Mouse (Mus musculus) layer of hippocampus, postnatal 14 days (tissue): ENCODE results near the gene 1700080O16Rik. TPM values are rescaled to one million over a fixed set of nuclear protein-coding genes. Genes with fewer than 3 reads are reported as not detected.

Experiments
- DNase-seq, 2 experiments: peaks; one replicate each; pipeline ENCODE4 v3.0.0; 2021 to 2022; ENCODE audit warnings: low spot score in 2 of 2, mixed read lengths in 1 of 2
- long read RNA-seq, 2 experiments: library from polyadenylated mRNA; stranded (forward); transcript quantifications; one replicate each; pipeline ENCODE4 v2.0.0; 2021
- total RNA-seq, 2 experiments: library from RNA; stranded (reverse); gene quantifications; 2 replicates each; pipeline ENCODE4 v1.2.3; 2021

1700080O16Rik gene
- total RNA-seq = not detected
- long read RNA-seq, experiment 1 = 0 reads
- long read RNA-seq, experiment 2 = 0 reads

DNA sequence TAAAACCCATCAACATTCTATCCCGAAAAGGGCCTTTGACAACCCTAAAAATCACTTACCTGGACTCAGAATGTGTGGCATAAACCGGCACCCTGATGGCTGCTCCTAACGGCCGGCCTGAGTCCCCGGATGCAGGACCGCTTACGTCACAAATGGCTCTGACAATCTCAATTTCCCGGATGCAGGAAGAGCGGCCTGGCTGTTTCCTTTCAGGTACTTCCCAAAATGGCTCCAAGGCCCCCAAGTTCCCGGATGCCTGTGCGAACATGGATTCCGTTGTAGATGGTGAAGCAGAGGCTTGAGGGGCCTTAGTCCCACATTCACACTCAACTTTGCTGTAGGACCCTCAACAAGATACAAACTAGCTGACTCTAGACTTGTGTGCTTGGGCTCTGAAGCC lies at the start of gene 1700080O16Rik:
TSS of gene 1700080O16Rik (minus strand) at position 101 of the 400 bp plus-strand sequence.
- DNase-seq = no peak

GRCm38 (mm10) chrX:52017660-52018059 lies 45.1 kb upstream of the 1700080O16Rik start:
- no peak for DNase-seq

DNA sequence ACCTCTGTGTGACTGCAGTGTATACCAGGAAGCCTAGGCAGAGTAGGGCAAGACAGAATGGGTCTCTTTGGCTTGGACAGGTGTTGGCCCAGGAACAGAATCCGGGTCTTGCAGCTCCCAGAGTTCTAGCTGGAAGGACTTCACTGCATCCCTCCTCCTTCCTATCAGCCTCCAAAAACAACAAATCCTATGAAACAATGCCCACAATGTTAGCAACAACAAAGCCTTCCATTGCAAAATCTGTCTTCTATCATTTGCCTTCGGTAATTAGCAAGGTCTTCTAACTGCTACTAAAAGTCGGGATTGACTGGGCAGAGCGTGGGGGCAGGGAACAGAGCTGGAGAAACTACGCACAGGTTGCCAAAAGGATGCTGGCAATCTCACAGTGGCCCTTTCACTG lies 27.5 kb upstream of the 1700080O16Rik start:
- no peak for DNase-seq

DNA sequence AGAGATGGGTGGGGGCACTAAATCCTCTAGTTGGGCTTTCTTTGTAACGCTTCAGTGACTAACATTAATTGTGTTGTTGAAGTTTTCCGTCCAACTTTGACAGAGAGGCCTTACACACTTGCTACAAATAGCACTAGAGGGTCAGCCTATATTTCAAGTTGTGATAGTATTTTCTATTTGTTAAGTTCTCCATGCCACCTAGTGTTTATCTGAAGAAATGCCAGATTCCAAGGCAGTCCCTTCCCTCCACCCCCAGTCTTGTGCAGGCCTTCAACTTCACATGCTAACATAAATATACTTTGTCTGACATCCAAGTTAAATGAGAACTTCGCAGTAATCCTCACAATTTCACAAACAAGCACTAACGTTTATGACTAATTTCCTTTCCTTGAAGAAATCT lies 26.9 kb upstream of the 1700080O16Rik start:
- no peak for DNase-seq

DNA sequence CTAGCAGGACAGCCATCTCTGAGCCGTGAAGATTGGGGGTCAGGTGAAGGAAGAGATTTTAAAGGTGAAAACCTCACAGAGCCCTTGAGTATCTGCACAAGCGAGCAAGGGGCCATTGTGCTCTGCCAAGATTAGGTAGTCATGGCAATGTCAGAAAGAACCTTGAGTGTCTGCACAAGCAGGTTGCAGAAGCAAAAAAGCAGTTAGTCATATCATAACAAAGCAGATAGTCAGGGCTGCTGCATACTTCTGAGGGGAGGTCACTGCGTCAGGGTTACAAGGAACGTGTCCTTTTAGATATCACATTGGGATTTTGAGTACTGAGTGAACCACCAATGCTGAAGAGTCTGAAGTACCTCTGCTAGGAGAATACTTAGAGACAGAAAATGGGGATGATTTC lies 3.8 kb upstream of the 1700080O16Rik start:
- no peak for DNase-seq

DNA sequence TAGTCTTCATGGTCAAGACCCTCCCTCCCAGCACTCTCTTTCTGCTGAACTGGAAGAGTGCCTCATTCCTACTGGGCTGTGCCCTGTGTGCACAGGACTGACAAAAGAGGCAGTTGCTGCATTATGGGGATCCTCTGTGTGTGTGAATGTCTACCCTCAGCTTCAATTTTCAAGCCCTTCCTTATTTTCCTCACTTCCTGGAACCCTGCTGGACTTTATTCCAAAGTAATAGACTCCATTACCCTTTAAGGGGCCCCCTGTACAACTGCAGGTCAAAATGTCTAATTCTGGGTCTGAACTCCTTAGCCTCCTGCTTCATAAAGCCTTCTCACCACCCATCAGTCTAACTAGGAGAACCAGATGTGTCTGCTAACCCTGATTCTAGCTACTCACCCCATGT lies 2.0 kb upstream of the 1700080O16Rik start:
- no peak for DNase-seq

GRCm38 (mm10) chrX:51948071-51948470 lies 24.5 kb downstream of the 1700080O16Rik start:
- no peak for DNase-seq

GRCm38 (mm10) chrX:51938076-51938475 lies 34.5 kb downstream of the 1700080O16Rik start:
- no peak for DNase-seq

DNA sequence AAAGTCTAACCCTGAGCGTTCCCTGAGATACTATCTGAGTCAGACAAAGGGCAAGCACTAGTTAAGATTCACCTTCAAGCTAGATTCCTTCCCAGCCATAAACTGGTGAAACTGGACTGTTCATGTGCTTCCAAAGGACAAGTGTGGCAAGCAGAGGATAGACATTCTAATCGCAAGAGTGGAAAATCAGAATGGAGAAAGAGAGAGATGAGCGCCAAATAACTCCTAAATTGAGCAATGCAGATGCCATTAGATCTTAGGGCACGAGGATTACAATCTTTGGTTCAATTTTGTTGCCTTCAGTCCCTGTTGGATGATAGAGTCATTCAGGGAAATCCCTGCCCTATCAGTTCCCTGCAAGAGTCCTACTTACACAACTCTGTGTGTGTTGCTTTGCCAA lies 53.5 kb downstream of the 1700080O16Rik start:
- no peak for DNase-seq

Other genes starting within 250 kb of the 1700080O16Rik start
- gene Usp26, start 171.5 kb downstream of the 1700080O16Rik start, total RNA-seq = not detected
- gene Gpc4, start 192.5 kb upstream of the 1700080O16Rik start, total RNA-seq = 10 to 100 TPM; 29.8 to 31.3 TPM